Mouse (Mus musculus) CH12.LX (cell line): Measurements from ENCODE around the gene Tedc1. TPM values are rescaled to one million over a fixed set of nuclear protein-coding genes. Genes with fewer than 3 reads are reported as not detected.

Source experiments
- DNase-seq: peaks from one replicate; pipeline ENCODE4 v3.0.0-alpha.2; 2013; ENCODE audit errors: extremely low read depth
- H3K27ac ChIP-seq: 2 replicates; pipeline ENCODE4 v1.5.1; 2012; ENCODE audit warnings: low read depth, mild to moderate bottlenecking, control low read depth, moderate library complexity; ENCODE audit not compliant: insufficient read depth
- H3K27me3 ChIP-seq: replicated peaks from 2 replicates; pipeline ENCODE3; 2012; ENCODE audit warnings: inconsistent platforms
- H3K36me3 ChIP-seq, 2 experiments: replicated peaks in 1 of 2; 2 replicates each; pipeline versions ENCODE3 to v1.6.1; 2012; ENCODE audit warnings: inconsistent platforms in 1 of 2, low read length in 1 of 2, mild to moderate bottlenecking in 1 of 2, mixed read lengths in 1 of 2, moderate library complexity in 1 of 2; ENCODE audit not compliant: control insufficient read depth in 1 of 2, insufficient read depth in 1 of 2
- H3K4me1 ChIP-seq, 2 experiments: 2 replicates each; pipeline ENCODE4 v1.6.1; 2012; ENCODE audit warnings: inconsistent platforms in 1 of 2, moderate library complexity in 1 of 2; ENCODE audit not compliant: insufficient read depth in 2 of 2, control insufficient read depth in 1 of 2
- H3K4me2 ChIP-seq: 2 replicates; pipeline ENCODE4 v1.6.1; 2012; ENCODE audit warnings: low read depth, mild to moderate bottlenecking, control low read depth; ENCODE audit not compliant: poor library complexity, insufficient read depth, severe bottlenecking
- H3K4me3 ChIP-seq, 3 experiments: fragments of 150-350 bp in 1 of 3; sonication (generic) in 1 of 3; replicated peaks in 1 of 3; 2 replicates each; pipeline versions ENCODE3 to v1.5.1; 2011 to 2012; ENCODE audit warnings: low read depth in 2 of 3, low read length in 2 of 3, mild to moderate bottlenecking in 2 of 3, moderate library complexity in 2 of 3, control low read depth in 1 of 3, improper control_type of control experiment in 1 of 3, inconsistent platforms in 1 of 3, mixed read lengths in 1 of 3; ENCODE audit not compliant: poor library complexity in 1 of 3
- H3K79me2 ChIP-seq: replicated peaks from 2 replicates; pipeline ENCODE4 v1.6.1; 2012; ENCODE audit warnings: mild to moderate bottlenecking, moderate library complexity; ENCODE audit not compliant: control insufficient read depth, poor library complexity, insufficient read depth, severe bottlenecking; ENCODE audit errors: extremely low read depth
- H3K9ac ChIP-seq: 2 replicates; pipeline ENCODE4 v1.6.1; 2012; ENCODE audit warnings: low read depth, mild to moderate bottlenecking, control low read depth, moderate library complexity; ENCODE audit not compliant: insufficient read depth
- H3K9me3 ChIP-seq: replicated peaks from 2 replicates; pipeline ENCODE3; 2012; ENCODE audit warnings: low read length, inconsistent platforms, mixed read lengths
- ELF1 ChIP-seq: IDR thresholded peaks from 2 replicates; pipeline ENCODE4 v1.6.1; 2014; ENCODE audit warnings: low read depth, mild to moderate bottlenecking, inconsistent platforms, low read length, improper control_type of control experiment
- IRF4 ChIP-seq: IDR thresholded peaks from 2 replicates; pipeline ENCODE4 v1.6.1; 2014; ENCODE audit warnings: low read depth, mild to moderate bottlenecking, inconsistent platforms, low read length, improper control_type of control experiment
- JUN ChIP-seq: IDR thresholded peaks from 2 replicates; pipeline ENCODE4 v1.6.1; 2011; ENCODE audit warnings: low read depth, mild to moderate bottlenecking, low read length, improper control_type of control experiment, moderate library complexity; ENCODE audit not compliant: insufficient read depth
- MAFK ChIP-seq: IDR thresholded peaks from 2 replicates; pipeline ENCODE4 v1.6.1; 2011; ENCODE audit warnings: low read length, improper control_type of control experiment; ENCODE audit not compliant: insufficient replicate concordance
- MAZ ChIP-seq: IDR thresholded peaks from 2 replicates; pipeline ENCODE4 v1.6.1; 2012; ENCODE audit warnings: low read depth, mild to moderate bottlenecking, inconsistent platforms, low read length, improper control_type of control experiment, moderate library complexity
- MXI1 ChIP-seq: IDR thresholded peaks from 2 replicates; pipeline ENCODE4 v1.6.1; 2011; ENCODE audit warnings: mild to moderate bottlenecking, low read depth, low read length, improper control_type of control experiment
- MYC ChIP-seq: IDR thresholded peaks from 2 replicates; pipeline ENCODE4 v1.6.1; 2011; ENCODE audit warnings: low read depth, mild to moderate bottlenecking, improper control_type of control experiment, low read length
- NELFE ChIP-seq: IDR thresholded peaks from 2 replicates; pipeline ENCODE4 v1.6.1; 2011; ENCODE audit warnings: low read depth, low read length, improper control_type of control experiment
- POLR2A ChIP-seq: IDR thresholded peaks from 2 replicates; pipeline ENCODE4 v1.6.1; 2011; ENCODE audit warnings: low read depth, mild to moderate bottlenecking, improper control_type of control experiment, low read length
- SIN3A ChIP-seq: IDR thresholded peaks from 2 replicates; pipeline ENCODE4 v1.6.1; 2012; ENCODE audit warnings: low read length, improper control_type of control experiment, inconsistent platforms
- TCF12 ChIP-seq: IDR thresholded peaks from 2 replicates; pipeline ENCODE4 v1.6.1; 2014; ENCODE audit warnings: low read depth, mild to moderate bottlenecking, inconsistent platforms, low read length, improper control_type of control experiment
- USF2 ChIP-seq: conservative IDR thresholded peaks from 2 replicates; pipeline ENCODE4 v1.6.1; 2011; ENCODE audit warnings: low read depth, low read length, improper control_type of control experiment
- ZC3H11A ChIP-seq: IDR thresholded peaks from 2 replicates; pipeline ENCODE4 v1.6.1; 2012; ENCODE audit warnings: low read depth, mild to moderate bottlenecking, inconsistent platforms, low read length, improper control_type of control experiment
- dilution Hi-C: fragments of 300-500 bp; cut with MboI; formaldehyde crosslinking; loops from 2 replicates; pipeline ENCODE4 v1.14.3; 2020; ENCODE audit warnings: low sequenced_read_pairs; ENCODE audit not compliant: extremely low pct_unique_long_range_greater_than_20kb, extremely low pct_ligation_motif_present
- in situ Hi-C: fragments of 300-500 bp; cut with MboI; formaldehyde crosslinking; loops from 3 replicates; pipeline ENCODE4 v1.14.3; 2019; ENCODE audit warnings: low sequenced_read_pairs, low pct_ligation_motif_present, low pct_unique_long_range_greater_than_20kb, mixed read lengths
- polyA plus RNA-seq: library from polyadenylated mRNA; unstranded; fragments of >175 nt; gene quantifications from 2 replicates; pipeline ENCODE4 v1.2.1, GENCODE M21; 2012; ENCODE audit warnings: low read depth; ENCODE audit not compliant: insufficient read length
- total RNA-seq, 2 experiments: library from RNA; depleted of rRNA; stranded (reverse); fragments of 300-350 nt in 1 of 2; fragments of >200 nt in 1 of 2; gene quantifications; 2 replicates each; pipeline ENCODE4 v1.2.3; 2012 to 2014

Gene Tedc1
- total and polyA plus RNA-seq, 3 experiments, result 6.4 to 14.0 (median 9.0) TPM

GRCm38 (mm10) chr12:113151661-113152271 lies 4.5 kb upstream of the Tedc1 start:
- no peaks in the 10 kb centered on the region for H3K36me3 ChIP-seq
- no peaks in the 10 kb centered on the region for H3K9me3 ChIP-seq
- peak overlapping the region in 2 of 3 experiments; percentile 45 to 80 for H3K4me3 ChIP-seq
- dilution Hi-C loops, result no loop called here
- in situ Hi-C loops, result loop anchor here (5.0 kb wide), 1 partner anchor 134 kb away; no protein-coding TSS in a partner anchor
- H3K4me2 ChIP-seq, result peak overlapping the region; percentile 74
- TF ChIP-seq ELF1 (peak; percentile 33; the same call in 1 of the 2 replicates), ZC3H11A (no peak), POLR2A (peak; percentile 69), NELFE (peak; percentile 45; the same call in 1 of the 2 replicates), MXI1 (no peak)
- peaks cover 73% of the 10 kb centered on the region for H3K27me3 ChIP-seq
- no peak for DNase-seq
- no peaks in the 10 kb centered on the region for H3K79me2 ChIP-seq
- peak overlapping the region; percentile 49 for H3K9ac ChIP-seq
- no peak overlapping the region for H3K27ac ChIP-seq
- H3K4me1 ChIP-seq, result peaks cover 14 to 15% of the 10 kb centered on the region in 2 experiments

- peak overlapping the region; percentile 49; the same call in 1 of the 2 replicates for H3K9ac ChIP-seq
- DNase-seq, result no peak
- H3K4me3 ChIP-seq, result peak overlapping the region in 2 of 3 experiments; percentile 45 to 80
- no peaks in the 10 kb centered on the region for H3K9me3 ChIP-seq
- peaks cover 14 to 18% of the 10 kb centered on the region in 2 experiments for H3K4me1 ChIP-seq
- H3K27me3 ChIP-seq, result peaks cover 68% of the 10 kb centered on the region
- TF ChIP-seq MAZ (no peak), TCF12 (0 out of 2 replicates have a peak, but pooled peaks have one; percentile 7), IRF4 (no peak), MYC (no peak), JUN (no peak), SIN3A (peak; percentile 66; the same call in 1 of the 2 replicates), MAFK (no peak), USF2 (no peak), ELF1 (no peak)
- no peaks in the 10 kb centered on the region for H3K36me3 ChIP-seq
- H3K4me2 ChIP-seq, result peak overlapping the region; percentile 74
- in situ Hi-C loops, result loop anchor here (5.0 kb wide), 1 partner anchor 135 kb away; no protein-coding TSS in a partner anchor
- H3K27ac ChIP-seq, result no peak overlapping the region
- dilution Hi-C loops, result no loop called here
- no peaks in the 10 kb centered on the region for H3K79me2 ChIP-seq
Measured at GRCm38 (mm10) chr12:113152272-113152661, 4.0 kb upstream of the Tedc1 start.
